Mouse (Mus musculus) embryonic stem cell, embryonic (primary cell): ENCODE data around the gene Nek10.

Experiments
- CTCF ChIA-PET, 4 experiments: fragments of 300-600 bp in 2 of 4; fragments of 350-600 bp in 2 of 4; sonication (Branson Sonifier 250); formaldehyde crosslinking; loops; one replicate each; lab custom pipeline; 2022; ENCODE audit warnings: inconsistent platforms in 2 of 4; lab: Charles Lee
- POLR2A ChIA-PET, 4 experiments: fragments of 300-600 bp in 2 of 4; fragments of 350-600 bp in 2 of 4; sonication (Branson Sonifier 250); formaldehyde crosslinking; loops; one replicate each; lab custom pipeline; 2022; ENCODE audit warnings: antibody characterized with exemption in 4 of 4, inconsistent platforms in 1 of 4; lab: Charles Lee

Gene Nek10

GRCm38 (mm10) chr14:14863690-14864356 is 60.6 kb downstream of the Nek10 start:
- CTCF ChIA-PET: interaction anchor here in 2 of 4 experiments (0.6 to 1.9 kb wide), 14 partner anchors 16 to 1665 kb away, joined by 3 to 10 read pairs (median 4); no protein-coding TSS in a partner anchor
- POLR2A ChIA-PET: interaction anchor here in 1 of 4 experiments (0.5 to 1.5 kb wide), 2 partner anchors 40 to 1608 kb away, joined by 4 to 5 read pairs; no protein-coding TSS in a partner anchor

DNA sequence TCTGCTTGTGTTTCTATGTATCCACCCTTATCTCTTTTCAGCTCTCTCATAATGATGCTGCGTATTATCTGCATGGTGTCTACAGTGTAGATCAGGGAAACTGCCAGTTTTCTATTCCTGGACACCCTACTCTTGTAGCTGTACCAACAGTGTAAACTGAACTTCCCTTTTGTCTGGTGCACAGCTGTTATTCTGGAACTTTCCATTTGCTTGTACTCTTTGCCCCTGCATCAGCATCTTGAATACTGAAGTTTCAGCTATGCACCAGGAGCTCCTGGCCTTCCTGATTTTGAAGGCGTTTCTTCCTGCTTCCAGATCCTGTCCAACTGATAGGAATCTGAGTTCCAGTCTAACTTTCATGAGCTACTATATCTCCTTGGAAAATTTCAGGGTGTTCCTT is 66.0 kb downstream of the Nek10 start:
- POLR2A ChIA-PET: no interaction called here
- CTCF ChIA-PET: interaction anchor here in 1 of 4 experiments (0.5 kb wide), 1 partner anchor 25 kb away, joined by 6 read pairs; no protein-coding TSS in a partner anchor

- ChIA-PET POLR2A (no interaction called here), CTCF (interaction anchor here in 1 of 4 experiments (0.5 kb wide), 1 partner anchor 24 kb away, joined by 6 read pairs; no protein-coding TSS in a partner anchor)
Observed at GRCm38 (mm10) chr14:14870059-14870458, 66.8 kb downstream of the Nek10 start.

DNA sequence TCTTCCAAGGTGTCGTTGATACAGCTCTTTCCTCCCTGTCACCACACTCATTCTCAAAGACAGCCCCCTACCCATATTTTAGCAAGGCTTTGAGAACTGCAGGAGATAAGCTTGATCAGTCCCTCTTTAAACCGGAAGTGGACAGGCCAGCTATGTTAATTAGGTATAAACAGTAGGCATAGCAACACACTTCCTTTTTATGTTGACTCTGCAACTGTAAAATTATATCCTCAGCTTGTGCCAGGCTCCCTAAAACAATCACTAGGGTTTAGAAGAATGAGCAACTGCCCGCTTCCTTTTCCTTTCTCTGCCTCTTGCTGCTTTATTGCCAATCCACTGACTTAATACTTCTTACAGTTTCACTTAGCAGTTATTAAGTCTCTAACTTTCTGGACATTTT is 67.2 kb downstream of the Nek10 start:
- ChIA-PET POLR2A (no interaction called here), CTCF (no interaction called here)

DNA sequence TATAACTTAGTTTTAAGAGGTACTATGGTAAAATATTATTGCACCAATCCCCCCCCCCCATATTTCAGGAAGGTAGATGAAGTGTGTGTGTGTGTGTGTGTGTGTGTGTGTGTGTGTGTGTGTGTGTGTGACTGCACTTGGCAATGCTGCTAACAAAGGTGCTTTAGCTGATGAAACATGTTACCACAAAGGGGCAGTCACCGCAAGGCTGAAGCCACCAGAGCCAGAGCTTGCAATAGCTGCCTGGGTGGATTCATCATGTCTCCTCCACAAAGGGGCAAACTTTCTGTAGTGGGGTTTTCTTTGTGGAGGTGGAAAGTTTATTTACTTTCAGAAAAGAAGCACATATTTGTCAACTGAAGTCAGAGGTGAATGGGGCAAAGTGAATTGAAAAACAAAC is 67.9 kb downstream of the Nek10 start:
- ChIA-PET POLR2A (no interaction called here), CTCF (interaction anchor here in 2 of 4 experiments (0.6 to 0.7 kb wide), 3 partner anchors 12 to 900 kb away, joined by 3 to 5 read pairs (median 3); no protein-coding TSS in a partner anchor)

DNA sequence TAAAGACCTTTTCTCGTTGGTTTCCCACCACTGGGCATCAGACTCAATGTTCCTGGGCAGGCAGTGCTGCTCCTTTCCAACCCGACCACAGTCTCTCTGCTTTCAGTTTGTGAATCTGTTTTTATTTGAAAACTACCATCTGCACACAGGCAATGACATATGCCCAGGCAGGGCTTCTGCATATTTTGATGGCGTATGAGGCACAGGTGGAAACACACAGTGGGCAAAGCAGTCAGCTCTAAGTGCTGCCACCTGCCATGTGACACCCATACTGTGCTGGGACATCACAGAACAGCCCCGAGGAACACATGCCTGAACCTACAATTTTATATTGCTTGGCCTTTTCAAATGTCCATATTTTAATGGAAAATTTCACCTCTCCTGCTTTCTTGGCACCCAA is 68.5 kb downstream of the Nek10 start:
- ChIA-PET CTCF (interaction anchor here in 1 of 4 experiments (0.7 kb wide), 2 partner anchors 13 to 33 kb away, joined by 3 read pairs; no protein-coding TSS in a partner anchor), POLR2A (no interaction called here)

DNA sequence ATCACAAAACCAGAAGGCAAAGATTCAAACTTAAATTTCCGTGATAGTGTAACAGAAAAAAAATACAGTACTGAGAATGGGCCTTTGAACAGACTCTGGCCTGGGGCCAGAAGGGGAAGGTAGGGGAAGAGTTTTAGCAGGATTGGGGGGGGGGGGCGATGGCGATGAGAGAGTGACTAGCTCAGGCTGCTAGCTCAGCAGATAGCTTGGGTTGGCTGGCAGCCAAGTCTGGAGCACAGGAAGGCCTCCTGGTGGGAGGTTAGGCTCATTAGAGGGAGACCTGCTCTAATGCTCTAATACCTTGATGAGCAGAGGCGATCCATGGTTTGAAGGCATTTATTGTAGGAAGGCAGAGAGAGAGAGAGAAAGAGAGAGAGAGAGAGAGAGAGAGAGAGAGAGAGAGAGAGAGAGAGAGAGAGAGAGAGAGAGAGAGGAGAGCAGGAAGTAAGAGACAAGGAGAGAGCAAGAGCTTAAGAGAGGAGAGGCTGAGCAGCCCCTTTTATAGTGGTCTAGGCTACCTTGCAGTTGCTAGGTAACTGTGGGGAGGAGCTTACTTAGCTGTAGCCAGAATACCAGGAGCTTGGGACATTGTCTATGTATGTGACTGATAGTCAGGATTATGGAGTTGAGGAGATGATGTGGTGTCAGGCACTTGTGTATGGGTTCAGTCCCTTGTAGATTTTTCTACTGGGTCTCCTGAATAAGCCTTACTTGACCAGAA is 90.9 kb downstream of the Nek10 start:
- POLR2A ChIA-PET: interaction anchor here in 2 of 4 experiments (0.6 to 1.7 kb wide), 5 partner anchors 9 to 1389 kb away, joined by 3 to 9 read pairs (median 3); no protein-coding TSS in a partner anchor
- CTCF ChIA-PET: interaction anchor here (0.6 to 1.4 kb wide), 8 partner anchors 10 to 993 kb away, joined by 3 to 6 read pairs (median 4); no protein-coding TSS in a partner anchor

GRCm38 (mm10) chr14:14894776-14895175 is 91.6 kb downstream of the Nek10 start:
- ChIA-PET CTCF (interaction anchor here in 3 of 4 experiments (0.6 to 0.9 kb wide), 4 partner anchors 10 to 993 kb away, joined by 3 to 6 read pairs (median 4); no protein-coding TSS in a partner anchor), POLR2A (interaction anchor here in 2 of 4 experiments (0.6 to 1.7 kb wide), 5 partner anchors 9 to 1388 kb away, joined by 3 to 9 read pairs (median 3); no protein-coding TSS in a partner anchor)

GRCm38 (mm10) chr14:14895363-14895762 is 92.1 kb downstream of the Nek10 start:
- POLR2A ChIA-PET: interaction anchor here in 1 of 4 experiments (1.7 kb wide), 1 partner anchor 11 kb away, joined by 9 read pairs; no protein-coding TSS in a partner anchor
- CTCF ChIA-PET: interaction anchor here in 1 of 4 experiments (0.6 kb wide), 1 partner anchor 842 kb away, joined by 3 read pairs; no protein-coding TSS in a partner anchor

- ChIA-PET POLR2A (no interaction called here), CTCF (no interaction called here)
Observed at GRCm38 (mm10) chr14:14896399-14897136, 93.4 kb downstream of the Nek10 start.

DNA sequence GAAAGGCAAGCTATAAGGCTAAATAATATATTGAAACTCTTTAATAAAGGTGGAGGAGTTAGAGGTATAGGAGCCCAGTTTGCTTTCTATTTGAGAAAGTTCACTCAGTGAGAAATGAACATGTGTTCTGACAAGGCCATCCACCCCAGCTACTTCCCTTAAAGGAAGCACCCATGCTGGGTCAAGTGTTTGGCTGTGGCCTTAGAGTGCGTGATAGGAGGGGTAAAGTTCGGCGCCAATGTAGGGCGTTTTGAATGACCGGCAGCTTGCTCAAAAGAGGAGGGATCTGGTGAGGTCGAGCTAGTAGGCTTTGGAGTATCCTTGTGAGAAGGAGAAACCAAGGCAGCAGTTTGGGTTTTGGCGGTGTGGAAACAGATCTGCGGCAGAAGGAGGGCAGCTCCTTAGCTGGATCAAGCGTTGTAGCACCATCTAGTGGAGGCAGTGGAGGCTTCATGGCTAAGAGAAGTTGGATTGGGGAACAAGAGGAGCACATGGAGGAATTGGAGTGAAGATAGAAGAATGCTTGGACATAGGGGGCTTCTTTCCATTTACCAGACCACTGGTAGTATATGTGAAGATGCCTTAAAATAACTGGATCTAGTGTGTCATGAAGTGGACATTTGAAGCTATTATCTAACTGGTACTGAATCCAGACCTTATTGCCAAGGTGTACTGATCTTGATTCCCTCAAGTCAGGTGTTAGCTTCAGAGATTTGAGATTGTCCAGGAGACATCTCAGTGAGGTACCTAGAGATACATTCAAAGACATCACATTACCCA is 101.7 kb downstream of the Nek10 start:
- ChIA-PET CTCF (interaction anchor here (0.6 to 1.8 kb wide), 15 partner anchors 10 to 179 kb away, joined by 3 to 7 read pairs (median 3); no protein-coding TSS in a partner anchor), POLR2A (interaction anchor here in 1 of 4 experiments (1.3 kb wide), 1 partner anchor 41 kb away, joined by 4 read pairs; no protein-coding TSS in a partner anchor)

DNA sequence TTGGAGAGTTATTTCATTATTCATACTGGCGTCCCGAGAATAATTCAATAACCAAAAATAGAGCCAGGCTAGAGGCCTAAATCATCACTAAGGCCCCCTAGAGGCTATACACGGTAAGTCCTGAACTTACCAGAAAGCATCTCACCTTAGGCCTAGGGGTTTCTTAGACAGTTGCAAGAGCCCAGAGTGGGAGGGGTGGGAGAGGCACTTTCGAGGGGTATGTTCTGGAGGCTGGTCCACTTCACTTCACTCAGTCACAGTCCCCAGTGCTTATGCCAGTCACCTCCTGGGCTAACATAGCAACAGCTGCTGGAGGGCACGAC is 102.3 kb downstream of the Nek10 start:
- ChIA-PET CTCF (interaction anchor here in 2 of 4 experiments (0.9 to 1.8 kb wide), 5 partner anchors 17 to 80 kb away, joined by 3 to 5 read pairs (median 4); no protein-coding TSS in a partner anchor), POLR2A (no interaction called here)

- CTCF ChIA-PET: no interaction called here
- POLR2A ChIA-PET: no interaction called here
Observed at GRCm38 (mm10) chr14:14925615-14926014, 122.4 kb downstream of the Nek10 start.

- CTCF ChIA-PET: interaction anchor here in 1 of 4 experiments (0.5 kb wide), 1 partner anchor 419 kb away, joined by 3 read pairs; no protein-coding TSS in a partner anchor
- POLR2A ChIA-PET: no interaction called here
Observed at GRCm38 (mm10) chr14:14927559-14927958, 124.3 kb downstream of the Nek10 start.

DNA sequence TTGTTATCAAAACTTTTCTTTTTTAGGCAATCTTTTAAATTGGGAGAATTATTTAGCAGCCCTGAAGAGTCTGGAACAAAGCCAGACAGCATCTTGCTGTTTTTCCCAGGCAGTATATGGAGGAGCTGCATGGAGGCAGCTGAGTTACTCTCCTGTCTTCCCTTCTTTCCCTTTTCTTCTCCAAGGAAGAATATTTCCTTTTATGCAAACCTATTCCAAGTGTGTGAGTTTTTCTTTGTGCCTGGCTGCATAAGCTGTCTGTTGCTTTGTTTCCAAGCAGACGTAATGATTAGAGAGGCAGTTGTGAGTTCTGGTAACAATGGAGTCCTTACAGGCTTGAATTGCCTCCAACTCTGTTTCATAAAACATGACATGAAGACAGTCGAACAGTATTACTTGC is 131.8 kb downstream of the Nek10 start:
- ChIA-PET CTCF (no interaction called here), POLR2A (no interaction called here)

DNA sequence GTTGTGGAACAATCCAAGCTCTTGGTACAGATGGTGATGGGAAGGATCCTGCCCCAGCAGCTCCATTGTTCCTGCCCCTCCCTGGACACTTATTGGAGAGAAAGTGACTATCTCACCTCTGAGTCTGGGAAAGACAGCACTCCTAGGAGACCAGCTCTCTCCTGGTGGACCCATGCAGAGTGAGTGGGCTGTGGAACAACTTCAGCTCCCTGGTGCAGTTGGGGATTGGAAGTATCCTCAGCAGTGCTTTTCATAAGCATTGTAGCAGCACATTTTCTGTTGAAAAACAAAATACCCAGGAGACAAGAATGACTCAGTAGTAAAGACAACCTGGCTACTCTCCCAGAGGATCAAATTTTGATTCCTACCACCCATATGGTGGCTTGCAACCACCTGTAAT is 142.7 kb downstream of the Nek10 start:
- POLR2A ChIA-PET: no interaction called here
- CTCF ChIA-PET: no interaction called here

GRCm38 (mm10) chr14:14949023-14949422 is 145.8 kb downstream of the Nek10 start:
- CTCF ChIA-PET: no interaction called here
- POLR2A ChIA-PET: no interaction called here

DNA sequence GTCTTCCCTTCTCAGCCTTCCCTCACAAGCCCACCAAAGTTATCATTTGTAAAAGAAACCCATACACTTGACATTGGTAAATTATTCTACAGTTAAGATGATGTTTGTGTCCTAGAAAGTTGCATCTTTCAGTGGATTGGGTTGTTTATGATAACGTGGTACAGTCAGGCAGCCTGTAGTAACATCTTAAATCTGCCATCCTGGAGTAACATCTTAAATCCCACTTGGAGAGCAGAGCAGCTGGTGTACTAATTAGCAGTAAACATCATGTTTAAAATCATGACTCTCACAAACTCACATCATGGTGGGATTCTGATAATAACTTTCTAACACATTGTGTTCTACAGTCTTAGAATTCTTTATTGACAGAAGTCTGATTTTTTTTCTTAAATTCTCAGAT is 148.6 kb downstream of the Nek10 start:
- CTCF ChIA-PET: no interaction called here
- POLR2A ChIA-PET: no interaction called here
